Mouse (Mus musculus): ENCODE measurements around the gene Vmn1r130. TPM values are rescaled to one million over a fixed set of nuclear protein-coding genes. Genes with fewer than 3 reads are reported as not detected.
"Not testable (repeated sequence)": the region's sequence is repeated elsewhere in the genome, so short reads cannot be mapped to it uniquely, and the experiment has no call there.

Gene Vmn1r130
- total RNA-seq (2021), result not detected
- long read RNA-seq, experiment 1, result 0 reads
- long read RNA-seq, experiment 2, result 0 reads

- H3K4me3 ChIP-seq; DNase-seq (ENCODE audit: low spot score in 2 of 2); H3K27ac ChIP-seq: not testable (repeated sequence)
Observed at GRCm38 (mm10) chr7:21511480-21511879, at the start of gene Vmn1r130. Gene Vmn1r130, plus strand, starts transcription at chr7:21511780.

- not testable (repeated sequence) for H3K4me3 ChIP-seq; DNase-seq (ENCODE audit: low spot score in 2 of 2); H3K27ac ChIP-seq
Observed at GRCm38 (mm10) chr7:21545990-21546389, 34.4 kb downstream of the Vmn1r130 start, which contains the start of gene Vmn1r131. Gene Vmn1r131, minus strand, starts transcription at chr7:21546090.

Other genes with a start within 250 kb of the Vmn1r130 start
- not detected for gene Vmn1r125, start 239.6 kb upstream of the Vmn1r130 start, total RNA-seq (2021)
- not detected for gene Vmn1r126, start 210.3 kb upstream of the Vmn1r130 start, total RNA-seq (2021)
- not detected for gene Vmn1r127, start 191.9 kb upstream of the Vmn1r130 start, total RNA-seq (2021)
- not detected for gene Vmn1r128, start 162.4 kb upstream of the Vmn1r130 start, total RNA-seq (2021)
- not detected for gene Vmn1r129, start 150.5 kb upstream of the Vmn1r130 start, total RNA-seq (2021)
- gene Gm6882, start 79.0 kb upstream of the Vmn1r130 start, total RNA-seq (2021), result not detected
- not detected for gene Vmn1r131, start 34.3 kb downstream of the Vmn1r130 start, total RNA-seq (2021)
- gene Vmn1r132, start 102.3 kb downstream of the Vmn1r130 start, total RNA-seq (2021), result not detected
- gene Gm4175, start 249.7 kb downstream of the Vmn1r130 start, total RNA-seq (2021), result not detected